Mouse (Mus musculus) forebrain, embryonic 15.5 days (tissue): Measurements from ENCODE around the gene Lzts3. TPM values are rescaled to one million over a fixed set of nuclear protein-coding genes. Genes with fewer than 3 reads are reported as not detected.
"Not testable (repeated sequence)": the region's sequence is repeated elsewhere in the genome, so short reads cannot be mapped to it uniquely, and the experiment has no call there.

Experiments used
- ATAC-seq: fragments of 200-750 bp; cut with Nextera tagmentation; replicated peaks from 2 replicates; pipeline ENCODE4 v1.8.0; 2017; ENCODE audit warnings: mild to moderate bottlenecking, moderate TSS enrichment, moderate library complexity
- H3K27ac ChIP-seq: fragments of 300-500 bp; sonication (generic); replicated peaks from 2 replicates; pipeline ENCODE4 v1.5.1; 2015; ENCODE audit warnings: mild to moderate bottlenecking, inconsistent platforms
- H3K27me3 ChIP-seq: fragments of 300-500 bp; sonication (generic); 2 replicates; pipeline ENCODE4 v1.6.1; 2015; ENCODE audit warnings: inconsistent platforms
- H3K36me3 ChIP-seq: fragments of 300-500 bp; sonication (generic); 2 replicates; pipeline ENCODE4 v1.6.1; 2015; ENCODE audit warnings: mild to moderate bottlenecking, inconsistent platforms
- H3K4me1 ChIP-seq: fragments of 300-500 bp; sonication (generic); 2 replicates; pipeline ENCODE4 v1.6.1; 2015; ENCODE audit warnings: inconsistent platforms
- H3K4me2 ChIP-seq: fragments of 300-500 bp; sonication (generic); replicated peaks from 2 replicates; pipeline ENCODE4 v1.6.1; 2015; ENCODE audit warnings: mild to moderate bottlenecking, inconsistent platforms
- H3K4me3 ChIP-seq: fragments of 300-500 bp; sonication (generic); 2 replicates; pipeline ENCODE4 v1.5.1; 2015; ENCODE audit warnings: mild to moderate bottlenecking, inconsistent platforms
- H3K9ac ChIP-seq: fragments of 300-500 bp; sonication (generic); replicated peaks from 2 replicates; pipeline ENCODE4 v1.6.1; 2015; ENCODE audit warnings: mild to moderate bottlenecking, inconsistent platforms
- H3K9me3 ChIP-seq: fragments of 300-500 bp; sonication (generic); 2 replicates; pipeline ENCODE4 v1.6.1; 2016; ENCODE audit warnings: inconsistent platforms
- WGBS: fragments of 180-500 bp; shearing (Covaris S2); methylation state at CpG from one replicate; pipeline ENCODE4 v1.1.7; 2015; ENCODE audit warnings: mixed read lengths; 5-methylcytosine and 5-hydroxymethylcytosine counted together
- polyA plus RNA-seq: library from polyadenylated mRNA; unstranded; fragments of >200 nt; fragmentation: Nextera tagmentation; extraction: Ambion mirVana; gene quantifications from 2 replicates; pipeline ENCODE4 v1.2.1, GENCODE M21; 2015

The Lzts3 gene
- polyA plus RNA-seq, 1 experiment from 2014 or later: 10.0 TPM

DNA sequence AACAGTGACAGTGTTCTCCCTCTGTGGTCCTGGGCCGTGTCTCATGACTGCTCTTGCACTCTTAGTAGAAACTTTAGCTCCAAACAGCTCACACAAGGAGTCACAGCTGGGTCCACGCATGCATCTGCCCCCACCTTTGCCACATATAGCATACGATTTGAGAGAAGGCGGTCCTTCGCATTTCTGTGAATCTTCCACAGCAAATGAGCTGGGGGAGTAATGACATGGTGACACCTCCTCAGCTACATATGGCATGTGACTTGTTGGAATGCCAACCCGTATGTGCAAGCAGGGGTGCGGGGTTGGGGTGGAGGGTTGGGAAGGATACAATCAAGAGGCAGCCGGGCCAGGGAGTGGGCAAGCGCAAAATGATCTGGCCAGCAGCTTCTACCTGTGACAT lies 13.9 kb upstream of the Lzts3 start:
- ATAC-seq: no peak
- Histone ChIP-seq H3K4me1 (no peaks in the 10 kb centered on the region), H3K9me3 (no peaks in the 10 kb centered on the region), H3K36me3 (peaks cover 68% of the 10 kb centered on the region), H3K4me2 (no peak overlapping the region), H3K27ac (no peak overlapping the region), H3K4me3 (no peak overlapping the region), H3K9ac (no peak overlapping the region), H3K27me3 (no peaks in the 10 kb centered on the region)
- 93% methylated on average over 9 of the region's 9 CpGs for WGBS

DNA sequence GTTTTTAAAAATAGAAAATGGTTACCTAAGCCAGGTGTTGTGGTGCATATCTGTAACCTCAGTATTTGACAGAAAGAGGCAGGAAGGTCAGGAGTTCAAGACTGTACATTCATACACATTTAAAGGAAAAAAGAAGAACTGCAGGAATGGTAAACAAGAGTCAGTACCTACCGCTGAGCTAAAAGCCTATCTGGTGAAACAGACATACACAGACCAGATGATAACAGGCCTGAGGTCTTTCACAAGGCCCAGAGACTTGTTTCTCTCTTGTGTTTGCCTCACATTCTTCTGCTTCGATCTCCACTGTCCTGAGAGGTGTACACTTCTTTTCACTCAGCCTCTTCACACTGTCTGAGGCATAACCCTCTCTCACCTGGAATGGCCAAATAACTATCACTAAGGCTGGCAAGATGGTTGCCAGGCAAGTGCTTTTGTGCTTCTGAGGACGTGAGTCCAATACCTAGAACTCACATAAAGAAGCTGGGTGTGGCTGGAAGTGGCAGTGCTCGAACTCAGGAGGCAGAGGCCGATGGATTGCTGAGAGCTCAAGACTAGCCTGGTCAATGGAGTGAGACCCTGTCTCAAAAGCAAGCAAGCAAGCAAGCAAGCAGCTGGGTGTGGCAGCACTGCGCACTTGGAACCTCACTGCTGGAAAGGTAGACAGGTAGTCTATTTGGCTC lies 13.2 kb upstream of the Lzts3 start:
- H3K4me1 ChIP-seq: no peaks in the 10 kb centered on the region
- ATAC-seq: no peak
- no peak overlapping the region for H3K4me3 ChIP-seq
- peaks cover 61% of the 10 kb centered on the region for H3K36me3 ChIP-seq
- H3K4me2 ChIP-seq: no peak overlapping the region
- H3K27ac ChIP-seq: no peak overlapping the region
- no peaks in the 10 kb centered on the region for H3K27me3 ChIP-seq
- no peak overlapping the region for H3K9ac ChIP-seq
- WGBS: 91% methylated on average over 6 of the region's 6 CpGs
- no peaks in the 10 kb centered on the region for H3K9me3 ChIP-seq

DNA sequence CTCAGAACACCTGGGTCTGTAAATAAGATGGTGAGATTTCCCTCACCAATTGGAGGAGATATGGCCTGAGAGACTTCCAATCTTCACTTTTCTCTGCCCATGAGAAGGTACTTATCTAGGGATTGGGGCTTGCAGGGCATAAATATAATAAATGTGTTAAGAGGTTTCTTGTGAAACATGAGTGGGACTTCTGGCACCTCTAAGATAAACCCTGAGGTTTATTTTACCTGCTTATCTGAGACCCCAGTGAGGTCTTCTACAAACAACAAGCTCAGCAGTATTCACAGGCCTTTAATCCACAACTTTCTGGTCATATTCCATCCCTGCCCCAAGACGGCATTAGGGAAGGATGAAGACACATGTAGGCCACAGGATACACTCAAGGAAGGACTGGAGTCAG lies 11.2 kb upstream of the Lzts3 start:
- H3K36me3 ChIP-seq: peaks cover 58% of the 10 kb centered on the region
- no peaks in the 10 kb centered on the region for H3K27me3 ChIP-seq
- no peaks in the 10 kb centered on the region for H3K9me3 ChIP-seq
- H3K4me2 ChIP-seq: no peak overlapping the region
- whole genome bisulfite sequencing: 97% methylated on average over 1 of the region's 1 CpGs
- no peak for ATAC-seq
- H3K4me3 ChIP-seq: no peak overlapping the region
- H3K27ac ChIP-seq: no peak overlapping the region
- H3K4me1 ChIP-seq: no peaks in the 10 kb centered on the region
- no peak overlapping the region for H3K9ac ChIP-seq

DNA sequence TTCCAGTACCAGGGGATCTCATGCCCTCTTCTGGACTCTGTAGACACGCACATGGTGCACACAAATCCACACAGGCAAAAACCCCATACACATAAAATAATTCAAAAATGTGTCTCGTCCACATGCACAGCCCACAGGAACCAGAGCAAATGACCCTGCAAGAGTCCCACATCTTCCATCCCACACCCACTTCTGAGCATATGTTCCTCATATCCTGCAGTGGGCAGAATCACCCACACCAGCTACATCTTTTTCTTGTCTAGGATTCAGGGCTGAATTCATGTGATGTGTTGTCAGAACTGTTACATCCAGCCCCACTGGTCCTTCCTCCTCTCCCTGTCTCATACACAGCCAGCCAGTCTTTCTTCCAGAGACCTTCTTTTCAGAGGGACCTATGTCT lies 10.7 kb upstream of the Lzts3 start:
- WGBS: 98% methylated on average over 2 of the region's 2 CpGs
- no peak overlapping the region for H3K4me3 ChIP-seq
- no peak overlapping the region for H3K27ac ChIP-seq
- H3K4me1 ChIP-seq: no peaks in the 10 kb centered on the region
- no peak overlapping the region for H3K4me2 ChIP-seq
- H3K27me3 ChIP-seq: no peaks in the 10 kb centered on the region
- no peak for ATAC-seq
- no peaks in the 10 kb centered on the region for H3K9me3 ChIP-seq
- H3K36me3 ChIP-seq: peaks cover 53% of the 10 kb centered on the region
- H3K9ac ChIP-seq: no peak overlapping the region

DNA sequence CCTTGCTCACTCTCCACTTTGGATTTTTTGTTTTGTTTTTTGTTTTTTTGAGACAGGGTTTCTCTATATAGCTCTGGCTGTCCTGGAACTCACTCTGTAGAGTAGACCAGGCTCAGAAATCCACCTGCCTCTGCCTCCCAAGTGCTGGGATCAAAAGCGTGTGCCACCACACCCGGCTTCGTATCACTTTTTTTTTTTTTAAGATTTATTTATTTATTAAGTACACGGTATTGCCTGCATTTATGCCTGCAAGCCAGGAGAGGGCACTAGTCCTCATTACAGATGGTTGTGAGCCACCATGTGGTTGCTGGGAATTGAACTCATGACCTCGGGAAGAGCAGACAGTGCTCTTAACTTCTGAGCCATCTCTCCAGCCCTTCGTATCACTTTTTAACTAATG lies 6.4 kb upstream of the Lzts3 start:
- not testable (repeated sequence) for H3K9me3 ChIP-seq, H3K27ac ChIP-seq, H3K9ac ChIP-seq, ATAC-seq, H3K4me1 ChIP-seq, H3K27me3 ChIP-seq, H3K4me3 ChIP-seq, H3K4me2 ChIP-seq
- WGBS: 80% methylated on average over 6 of the region's 6 CpGs
- peaks cover 19% of the 10 kb centered on the region for H3K36me3 ChIP-seq

DNA sequence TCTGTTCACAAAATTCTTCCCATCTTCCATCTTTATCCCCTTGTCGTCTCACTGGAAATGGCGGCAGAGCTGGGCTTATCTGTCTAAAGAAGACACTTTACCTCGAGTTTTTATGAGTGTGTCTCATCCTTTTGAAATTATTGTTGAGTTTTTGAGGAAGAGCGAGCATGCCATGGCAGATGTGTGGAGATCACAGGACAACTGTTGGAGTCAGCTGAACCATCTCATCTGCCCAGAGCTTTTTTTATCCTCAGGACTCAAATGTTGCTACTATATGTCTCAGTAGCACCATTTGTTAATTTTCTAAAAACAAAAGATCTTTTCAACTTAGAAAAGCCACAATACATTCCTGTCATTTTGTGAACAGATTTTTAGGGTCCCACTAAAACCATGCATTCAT lies 2.6 kb upstream of the Lzts3 start:
- Histone ChIP-seq H3K36me3 (peaks cover 5% of the 10 kb centered on the region; the same call in 1 of the 2 replicates), H3K4me3 (no peak overlapping the region), H3K9me3 (no peaks in the 10 kb centered on the region), H3K4me2 (no peak overlapping the region), H3K27ac (no peak overlapping the region), H3K4me1 (peaks cover 14% of the 10 kb centered on the region), H3K27me3 (no peaks in the 10 kb centered on the region), H3K9ac (no peak overlapping the region)
- ATAC-seq: no peak
- 85% methylated on average over 4 of the region's 4 CpGs for WGBS

DNA sequence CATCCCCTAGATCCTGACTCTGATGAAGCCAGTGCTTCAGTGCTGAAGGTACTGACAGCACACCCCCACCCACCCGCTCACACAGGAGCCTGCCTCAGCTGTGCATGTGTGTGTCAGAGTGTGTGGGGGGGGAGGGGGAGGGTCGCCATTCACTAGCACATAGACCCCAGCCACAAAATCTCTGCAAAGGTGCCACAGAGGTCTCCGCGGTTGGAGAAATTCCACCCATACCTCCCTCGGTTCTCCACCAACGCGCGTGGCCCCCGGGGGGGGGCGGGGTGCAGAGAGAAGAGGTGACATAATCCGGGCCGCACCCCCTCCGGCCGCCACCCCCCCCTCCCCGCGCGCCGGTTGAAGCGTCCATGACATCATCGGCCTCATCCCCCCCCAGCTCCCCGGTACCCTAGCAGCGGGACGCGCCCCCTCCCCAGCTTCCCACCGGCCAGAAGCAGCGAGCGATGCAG lies 374 bp downstream of the Lzts3 start:
- peak; percentile 81 for ATAC-seq

DNA sequence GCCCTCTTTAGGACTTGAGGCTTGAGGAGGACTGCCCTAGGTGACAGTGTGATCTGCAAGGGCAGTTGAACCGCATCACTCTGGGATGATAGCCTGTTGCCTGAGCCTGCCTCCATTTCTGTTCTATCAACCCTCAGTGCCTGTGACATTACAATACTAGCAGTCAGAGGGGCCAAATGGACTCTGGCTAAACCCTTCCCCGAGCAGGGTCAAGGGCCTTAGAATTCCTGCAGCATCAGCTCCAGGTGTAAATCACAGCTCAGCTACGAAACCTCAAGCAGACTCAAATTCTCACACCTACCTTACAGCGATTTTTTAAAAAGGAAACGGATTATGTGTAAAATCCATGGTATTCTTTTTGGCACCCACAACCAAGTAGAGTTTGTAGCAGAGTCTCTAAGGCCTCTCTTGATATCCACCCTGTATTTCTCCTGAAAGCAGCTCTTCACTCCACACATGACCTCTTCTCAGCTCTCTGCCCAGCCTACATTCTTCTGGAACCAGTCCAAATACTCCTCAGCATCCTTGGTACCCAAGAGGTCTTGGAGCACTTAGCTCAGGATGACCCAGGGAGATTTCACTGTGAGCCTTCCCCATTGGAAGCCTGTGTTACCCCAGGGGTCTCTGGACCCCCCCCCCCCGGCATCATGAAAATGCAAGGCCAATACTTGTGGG lies 1.1 kb downstream of the Lzts3 start:
- H3K9me3 ChIP-seq: no peaks in the 10 kb centered on the region
- H3K4me3 ChIP-seq: peak overlapping the region; percentile 61
- 73% methylated on average over 6 of the region's 6 CpGs for WGBS
- peaks cover 8% of the 10 kb centered on the region for H3K27me3 ChIP-seq
- H3K4me2 ChIP-seq: peak overlapping the region; percentile 85
- H3K4me1 ChIP-seq: peaks cover 14% of the 10 kb centered on the region
- H3K27ac ChIP-seq: peak overlapping the region; percentile 11; the same call in 1 of the 2 replicates
- H3K36me3 ChIP-seq: no peaks in the 10 kb centered on the region
- ATAC-seq: no peak
- H3K9ac ChIP-seq: peak overlapping the region; percentile 65; the same call in 1 of the 2 replicates

More for the DNA sequence above, 374 bp downstream of the Lzts3 start:
- Histone ChIP-seq H3K4me3 (peak overlapping the region; percentile 61), H3K4me2 (peak overlapping the region; percentile 85), H3K9me3 (no peaks in the 10 kb centered on the region), H3K27me3 (0 out of 2 replicates have a peak, but pooled peaks cover under 1% of the 10 kb centered on the region), H3K9ac (peak overlapping the region; percentile 65), H3K36me3 (no peaks in the 10 kb centered on the region), H3K4me1 (peaks cover 14% of the 10 kb centered on the region), H3K27ac (peak overlapping the region; percentile 50; the same call in 1 of the 2 replicates)
- 0% methylated on average over 21 of the region's 27 CpGs for WGBS

DNA sequence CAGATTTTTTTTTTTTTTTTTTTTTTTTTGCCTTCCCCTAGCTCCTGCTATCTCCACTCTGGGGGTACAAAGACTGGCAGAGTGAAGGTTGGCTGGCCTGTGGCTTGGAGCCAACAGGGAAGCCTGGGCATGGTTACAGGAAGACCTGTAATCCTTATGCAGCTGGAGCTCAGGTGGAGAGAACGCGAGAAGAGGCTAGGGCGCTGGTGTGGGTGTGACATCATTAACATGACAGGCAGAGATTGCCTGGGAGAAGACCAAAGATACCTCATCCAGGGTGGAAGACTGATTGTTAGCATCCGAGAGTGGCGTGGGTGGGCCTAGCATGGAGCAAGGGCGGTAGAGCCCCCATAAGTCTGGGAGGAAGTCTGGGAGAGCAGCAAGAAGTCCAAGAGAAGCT lies 3.3 kb downstream of the Lzts3 start:
- no peaks in the 10 kb centered on the region for H3K36me3 ChIP-seq
- H3K4me2 ChIP-seq: no peak overlapping the region
- H3K9ac ChIP-seq: no peak overlapping the region
- ATAC-seq: no peak
- H3K9me3 ChIP-seq: no peaks in the 10 kb centered on the region
- peaks cover 29% of the 10 kb centered on the region for H3K4me1 ChIP-seq
- no peak overlapping the region for H3K27ac ChIP-seq
- H3K4me3 ChIP-seq: no peak overlapping the region
- peaks cover 30% of the 10 kb centered on the region for H3K27me3 ChIP-seq
- 83% methylated on average over 6 of the region's 6 CpGs for WGBS

DNA sequence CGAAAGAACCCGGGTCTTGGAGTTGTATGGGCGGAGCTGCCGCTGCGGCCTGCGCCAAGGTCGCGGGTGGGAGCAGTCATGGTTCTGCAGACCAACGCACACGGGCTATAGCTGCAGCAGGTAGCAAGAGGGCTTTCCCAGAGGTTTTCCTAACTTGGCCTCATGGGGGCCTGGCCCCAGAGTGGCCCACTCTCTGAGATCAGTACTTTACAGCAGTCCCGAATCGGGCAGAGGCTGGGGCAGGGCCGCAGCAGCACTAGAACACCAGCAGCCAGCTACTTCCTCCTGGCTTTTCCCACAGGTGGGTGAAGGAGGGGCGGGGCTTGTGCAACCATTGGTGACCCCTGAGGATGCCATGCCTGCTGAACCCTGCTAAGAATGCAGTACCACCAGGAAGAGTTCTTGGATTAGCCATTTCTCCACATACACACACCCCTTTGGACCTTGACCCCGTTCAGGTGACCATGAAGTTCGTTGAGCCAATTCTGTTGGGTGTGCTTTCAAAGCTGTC lies 4.4 kb downstream of the Lzts3 start:
- peaks cover 32% of the 10 kb centered on the region for H3K4me1 ChIP-seq
- H3K4me3 ChIP-seq: no peak overlapping the region
- no peaks in the 10 kb centered on the region for H3K9me3 ChIP-seq
- H3K36me3 ChIP-seq: no peaks in the 10 kb centered on the region
- no peak overlapping the region for H3K9ac ChIP-seq
- no peak overlapping the region for H3K27ac ChIP-seq
- H3K4me2 ChIP-seq: no peak overlapping the region
- ATAC-seq: no peak
- peaks cover 36% of the 10 kb centered on the region for H3K27me3 ChIP-seq
- 35% methylated on average over 16 of the region's 16 CpGs for WGBS

DNA sequence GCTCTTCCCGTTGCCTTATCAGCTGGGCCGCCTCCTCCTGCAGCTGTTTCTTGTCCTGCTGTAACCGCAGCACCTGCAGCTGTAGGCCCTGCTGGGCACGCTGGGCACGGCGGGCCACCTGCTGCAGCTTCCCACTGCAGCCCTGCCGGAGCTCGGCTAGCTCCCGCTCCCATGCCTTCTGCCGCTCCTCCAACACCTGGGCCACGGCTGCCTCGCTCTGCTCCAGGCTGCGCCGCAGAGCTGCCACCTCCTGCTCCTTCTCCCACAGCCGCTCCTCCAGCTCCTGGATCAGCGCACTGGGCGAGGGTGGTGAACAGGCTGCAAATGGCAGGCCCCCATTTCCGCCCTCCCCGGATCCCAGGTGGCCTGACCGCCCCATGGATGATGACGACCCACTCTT lies 6.8 kb downstream of the Lzts3 start:
- ATAC-seq: no peak
- Histone ChIP-seq H3K4me2 (no peak overlapping the region), H3K27me3 (peaks cover 36% of the 10 kb centered on the region), H3K27ac (no peak overlapping the region), H3K36me3 (no peaks in the 10 kb centered on the region), H3K4me3 (no peak overlapping the region), H3K9me3 (no peaks in the 10 kb centered on the region), H3K9ac (no peak overlapping the region), H3K4me1 (peaks cover 19% of the 10 kb centered on the region)
- WGBS: 23% methylated on average over 21 of the region's 21 CpGs

DNA sequence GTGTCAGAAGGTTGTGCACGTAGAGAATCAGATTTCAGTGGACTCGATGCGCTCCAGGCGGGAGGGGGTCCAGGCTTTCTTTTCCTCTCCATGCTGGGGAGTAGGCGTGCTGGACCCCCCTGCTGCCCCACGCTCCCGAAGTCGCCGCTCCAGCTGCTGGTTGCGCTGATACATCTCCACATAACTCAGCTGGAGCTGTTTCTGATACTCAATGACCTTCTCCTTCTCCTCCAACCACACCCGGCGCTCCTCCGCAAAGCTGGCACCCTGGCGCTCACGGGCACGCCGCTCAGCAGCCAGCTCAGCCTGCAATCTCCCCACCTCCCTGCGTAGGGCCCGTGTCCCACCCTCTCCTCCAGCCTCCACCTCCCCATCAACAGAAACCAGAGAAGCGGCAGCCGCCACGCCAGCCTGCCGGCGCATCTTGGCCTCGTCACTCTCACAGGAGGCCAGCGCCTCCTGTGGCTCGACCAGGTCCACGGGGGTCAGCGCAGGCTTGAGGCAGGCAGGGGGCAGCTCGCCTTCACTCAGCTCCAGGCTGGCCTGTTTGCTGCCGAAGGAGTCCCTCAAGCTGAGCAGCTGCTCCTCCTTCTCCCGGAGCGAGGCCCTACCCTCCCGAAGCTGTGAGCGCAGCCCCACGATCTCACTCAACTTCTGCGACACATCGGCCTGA lies 7.7 kb downstream of the Lzts3 start:
- 6% methylated on average over 37 of the region's 38 CpGs for WGBS
- peak overlapping the region; percentile 42 for H3K4me2 ChIP-seq
- H3K9me3 ChIP-seq: no peaks in the 10 kb centered on the region
- peak; percentile 20; the same call in 1 of the 2 replicates for ATAC-seq
- peaks cover 19% of the 10 kb centered on the region for H3K4me1 ChIP-seq
- peak overlapping the region; percentile 20; the same call in 1 of the 2 replicates for H3K9ac ChIP-seq
- H3K4me3 ChIP-seq: peak overlapping the region; percentile 23
- peaks cover 36% of the 10 kb centered on the region for H3K27me3 ChIP-seq
- H3K27ac ChIP-seq: no peak overlapping the region
- H3K36me3 ChIP-seq: no peaks in the 10 kb centered on the region
